Mouse (Mus musculus) midbrain, embryonic 16.5 days (tissue): ENCODE measurements around the gene Gpsm1. TPM values are rescaled to one million over a fixed set of nuclear protein-coding genes. Genes with fewer than 3 reads are reported as not detected.

ENCODE experiments used
- ATAC-seq: fragments of 200-750 bp; cut with Nextera tagmentation; 2 replicates; pipeline ENCODE4 v1.8.0; 2017; ENCODE audit warnings: moderate TSS enrichment
- H3K27ac ChIP-seq: fragments of 300-500 bp; sonication (generic); 2 replicates; pipeline ENCODE4 v1.5.1; 2014; ENCODE audit warnings: mild to moderate bottlenecking, low read length, mixed read lengths
- H3K27me3 ChIP-seq: fragments of 300-500 bp; sonication (generic); 2 replicates; pipeline ENCODE4 v1.6.1; 2014; ENCODE audit warnings: low read depth, low read length, mixed read lengths; ENCODE audit not compliant: control insufficient read depth, insufficient read depth
- H3K36me3 ChIP-seq: fragments of 300-500 bp; sonication (generic); 2 replicates; pipeline ENCODE4 v1.6.1; 2014; ENCODE audit warnings: mild to moderate bottlenecking, low read length, moderate library complexity, mixed read lengths; ENCODE audit not compliant: control insufficient read depth, insufficient read depth
- H3K4me1 ChIP-seq: fragments of 300-500 bp; sonication (generic); 2 replicates; pipeline ENCODE4 v1.6.1; 2014; ENCODE audit warnings: mild to moderate bottlenecking, low read length, mixed read lengths; ENCODE audit not compliant: control insufficient read depth, insufficient read depth
- H3K4me2 ChIP-seq: fragments of 300-500 bp; sonication (generic); 2 replicates; pipeline ENCODE4 v1.6.1; 2014; ENCODE audit warnings: mild to moderate bottlenecking, low read length, mixed read lengths
- H3K4me3 ChIP-seq: fragments of 300-500 bp; sonication (generic); 2 replicates; pipeline ENCODE4 v1.5.1; 2014; ENCODE audit warnings: low read depth, mild to moderate bottlenecking, low read length, moderate library complexity, mixed read lengths
- H3K9ac ChIP-seq: fragments of 300-500 bp; sonication (generic); 2 replicates; pipeline ENCODE4 v1.6.1; 2014; ENCODE audit warnings: low read depth, low read length, mixed read lengths
- H3K9me3 ChIP-seq: fragments of 300-500 bp; sonication (generic); replicated peaks from 2 replicates; pipeline ENCODE4 v1.6.1; 2014; ENCODE audit warnings: mild to moderate bottlenecking, low read length, mixed read lengths; ENCODE audit not compliant: control insufficient read depth, poor library complexity, severe bottlenecking
- WGBS: fragments of 180-500 bp; shearing (Covaris S2); extraction: QIAGEN DNeasy Blood & Tissue Kit; methylation state at CpG from one replicate; pipeline ENCODE4 v1.1.7; 2014; 5-methylcytosine and 5-hydroxymethylcytosine counted together
- polyA plus RNA-seq: library from polyadenylated mRNA; unstranded; fragments of >200 nt; fragmentation: Nextera tagmentation; extraction: Ambion mirVana; gene quantifications from 2 replicates; pipeline ENCODE4 v1.2.1, GENCODE M21; 2015

Gpsm1 gene
- polyA plus RNA-seq: 182 and 188 TPM in 2 replicates

- Histone ChIP-seq H3K9ac (peak within 1 kb of the TSS; percentile 99), H3K36me3 (no peaks in the 10 kb centered on the region; the same call in 1 of the 2 replicates), H3K4me3 (peak within 1 kb of the TSS; percentile 78), H3K4me1 (peaks cover 42% of the 10 kb centered on the region), H3K9me3 (no peaks in the 10 kb centered on the region), H3K4me2 (peak within 1 kb of the TSS; percentile 73), H3K27ac (peak within 1 kb of the TSS; percentile 98), H3K27me3 (no peaks in the 10 kb centered on the region)
- WGBS: under 1% methylated on average over 53 of the region's 66 CpGs
- ATAC-seq: peak; percentile 83
Observed at GRCm38 (mm10) chr2:26315072-26315924, at the start of gene Gpsm1. Gene Gpsm1 (plus strand): TSS chr2:26315515.

GRCm38 (mm10) chr2:26266066-26266742, 49.1 kb upstream of the Gpsm1 start:
- H3K27ac ChIP-seq: no peak overlapping the region
- WGBS: 92% methylated on average over 9 of the region's 10 CpGs
- H3K36me3 ChIP-seq: no peaks in the 10 kb centered on the region
- H3K4me1 ChIP-seq: no peaks in the 10 kb centered on the region
- ATAC-seq: no peak
- no peak overlapping the region for H3K4me3 ChIP-seq
- H3K9me3 ChIP-seq: no peaks in the 10 kb centered on the region
- H3K4me2 ChIP-seq: no peak overlapping the region
- H3K9ac ChIP-seq: no peak overlapping the region
- no peaks in the 10 kb centered on the region for H3K27me3 ChIP-seq

DNA sequence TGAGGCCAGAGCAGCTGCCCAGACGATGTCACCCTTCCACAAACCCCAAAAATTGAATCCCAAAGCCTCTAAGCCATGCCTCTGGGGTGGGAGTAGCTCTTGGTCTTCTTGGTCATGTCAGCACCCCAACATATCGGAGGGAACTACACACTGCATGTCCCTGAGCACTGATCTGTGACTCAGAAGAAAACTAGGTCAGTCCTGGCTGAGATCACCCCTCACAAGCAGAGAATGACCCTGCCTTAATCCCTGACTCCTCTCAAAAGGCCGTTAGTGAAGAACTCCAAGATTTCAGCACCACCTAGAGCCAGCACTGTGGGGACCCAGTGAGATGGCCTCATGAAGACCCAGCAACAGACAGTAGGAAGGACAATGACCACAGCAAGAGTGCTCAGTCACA, 47.1 kb upstream of the Gpsm1 start:
- H3K27ac ChIP-seq: no peak overlapping the region
- no peak overlapping the region for H3K4me2 ChIP-seq
- no peak for ATAC-seq
- H3K9ac ChIP-seq: no peak overlapping the region
- no peaks in the 10 kb centered on the region for H3K9me3 ChIP-seq
- no peaks in the 10 kb centered on the region for H3K36me3 ChIP-seq
- no peak overlapping the region for H3K4me3 ChIP-seq
- H3K4me1 ChIP-seq: no peaks in the 10 kb centered on the region
- WGBS: 57% methylated on average over 3 of the region's 3 CpGs
- no peaks in the 10 kb centered on the region for H3K27me3 ChIP-seq

DNA sequence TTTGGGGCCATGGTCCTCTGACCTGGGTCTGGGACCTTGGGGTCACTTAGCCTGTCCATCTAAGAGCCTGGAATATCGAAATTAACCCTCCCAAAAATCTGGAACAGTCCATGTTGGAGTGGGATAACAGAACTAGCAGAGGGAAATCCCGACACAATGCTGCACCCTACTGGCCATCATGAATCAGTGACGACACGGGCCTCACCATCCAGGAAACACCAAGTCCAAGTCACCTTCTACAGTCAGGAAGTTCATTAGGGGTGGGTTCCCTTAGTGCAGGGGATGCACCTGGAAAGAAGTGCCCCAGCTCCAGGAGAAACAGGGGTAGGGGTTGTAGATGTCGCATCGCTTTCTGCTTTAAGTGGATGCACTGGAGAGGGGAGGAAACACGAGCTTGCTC, 41.7 kb upstream of the Gpsm1 start:
- no peaks in the 10 kb centered on the region for H3K9me3 ChIP-seq
- WGBS: 16% methylated on average over 7 of the region's 7 CpGs

GRCm38 (mm10) chr2:26279712-26280111, 35.6 kb upstream of the Gpsm1 start:
- ATAC-seq: no peak
- H3K9ac ChIP-seq: no peak overlapping the region
- no peaks in the 10 kb centered on the region for H3K27me3 ChIP-seq
- H3K9me3 ChIP-seq: no peaks in the 10 kb centered on the region
- H3K27ac ChIP-seq: no peak overlapping the region
- whole genome bisulfite sequencing: 76% methylated on average over 3 of the region's 3 CpGs
- H3K4me1 ChIP-seq: no peaks in the 10 kb centered on the region
- no peaks in the 10 kb centered on the region for H3K36me3 ChIP-seq
- no peak overlapping the region for H3K4me3 ChIP-seq
- H3K4me2 ChIP-seq: no peak overlapping the region

More for the DNA sequence above, 41.7 kb upstream of the Gpsm1 start:
- Histone ChIP-seq H3K4me1 (no peaks in the 10 kb centered on the region), H3K27ac (no peak overlapping the region), H3K4me3 (no peak overlapping the region), H3K9ac (no peak overlapping the region), H3K27me3 (no peaks in the 10 kb centered on the region), H3K4me2 (no peak overlapping the region), H3K36me3 (no peaks in the 10 kb centered on the region)
- no peak for ATAC-seq

DNA sequence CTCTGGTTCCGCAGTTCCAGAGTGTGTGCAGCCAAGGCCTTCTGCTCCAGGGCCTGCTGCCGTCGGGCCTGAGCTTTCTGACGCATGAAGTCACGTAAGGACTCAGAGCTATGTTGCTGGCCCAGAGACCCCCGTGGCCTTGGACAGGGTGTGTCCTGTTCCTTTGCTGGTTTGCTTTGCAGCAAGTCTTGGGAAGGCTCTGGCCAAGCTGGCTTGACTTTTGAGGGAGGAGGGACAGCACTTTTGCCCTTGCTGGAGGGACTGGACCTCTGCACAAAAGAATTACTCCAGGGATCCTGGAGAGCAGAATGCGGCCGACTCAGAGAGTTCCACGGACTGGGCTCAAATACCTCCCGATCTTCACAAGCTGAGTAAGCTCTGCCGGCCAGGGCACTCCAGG, 34.7 kb upstream of the Gpsm1 start:
- H3K36me3 ChIP-seq: no peaks in the 10 kb centered on the region
- no peak overlapping the region for H3K4me3 ChIP-seq
- ATAC-seq: no peak
- 78% methylated on average over 11 of the region's 11 CpGs for WGBS
- H3K4me2 ChIP-seq: no peak overlapping the region
- no peak overlapping the region for H3K27ac ChIP-seq
- H3K27me3 ChIP-seq: no peaks in the 10 kb centered on the region
- no peaks in the 10 kb centered on the region for H3K9me3 ChIP-seq
- H3K4me1 ChIP-seq: no peaks in the 10 kb centered on the region
- H3K9ac ChIP-seq: no peak overlapping the region

DNA sequence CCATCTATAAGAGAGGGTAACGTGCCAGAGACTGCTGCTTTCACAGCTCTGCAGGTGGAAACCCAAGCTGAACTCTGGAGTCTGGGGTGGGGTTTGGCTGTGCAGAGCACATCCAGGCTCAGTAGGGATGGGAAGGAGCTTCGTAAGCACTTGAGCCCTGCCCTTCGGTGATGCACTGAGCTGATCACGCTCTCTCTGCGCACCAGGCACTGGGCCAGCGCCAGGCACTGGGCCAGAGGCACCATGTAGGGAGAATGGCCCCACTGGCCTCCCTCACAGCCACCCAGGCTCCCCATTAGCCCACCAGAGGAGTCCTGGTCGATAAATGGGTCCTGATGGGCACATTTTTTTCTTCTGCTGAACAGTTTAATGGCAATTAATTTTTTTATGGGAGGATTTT, 29.5 kb upstream of the Gpsm1 start:
- Histone ChIP-seq H3K4me1 (no peaks in the 10 kb centered on the region), H3K4me3 (no peak overlapping the region), H3K36me3 (no peaks in the 10 kb centered on the region), H3K27me3 (no peaks in the 10 kb centered on the region), H3K4me2 (no peak overlapping the region), H3K9ac (no peak overlapping the region), H3K9me3 (no peaks in the 10 kb centered on the region), H3K27ac (peak overlapping the region; percentile 7; the same call in 1 of the 2 replicates)
- no peak for ATAC-seq
- 60% methylated on average over 7 of the region's 7 CpGs for WGBS

- H3K27me3 ChIP-seq: no peaks in the 10 kb centered on the region
- 86% methylated on average over 7 of the region's 7 CpGs for WGBS
- no peak overlapping the region for H3K9ac ChIP-seq
- H3K9me3 ChIP-seq: no peaks in the 10 kb centered on the region
- no peak overlapping the region for H3K4me3 ChIP-seq
- no peak overlapping the region for H3K4me2 ChIP-seq
- no peaks in the 10 kb centered on the region for H3K36me3 ChIP-seq
- H3K4me1 ChIP-seq: no peaks in the 10 kb centered on the region
- H3K27ac ChIP-seq: no peak overlapping the region
- no peak for ATAC-seq
Observed at GRCm38 (mm10) chr2:26286391-26286790, 28.9 kb upstream of the Gpsm1 start.

DNA sequence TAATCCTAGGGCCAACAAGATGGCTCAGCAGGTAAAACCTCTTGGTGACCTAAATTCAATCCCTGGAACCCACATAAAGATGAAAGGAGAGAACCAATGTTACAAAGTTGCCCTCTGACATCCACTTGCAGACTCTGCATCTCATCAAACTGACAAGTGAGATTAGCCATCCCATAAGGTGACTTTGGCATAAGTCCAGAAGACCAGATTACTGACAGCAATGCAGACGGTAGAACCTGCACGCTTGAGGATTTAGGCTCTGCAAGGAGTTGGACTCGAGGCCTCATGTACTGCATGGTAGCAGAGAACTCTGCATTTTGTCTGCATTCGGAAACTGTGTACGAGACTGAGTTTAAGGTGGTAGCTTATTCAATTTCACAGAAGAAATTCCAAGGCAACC, 25.2 kb upstream of the Gpsm1 start:
- no peak for ATAC-seq
- Histone ChIP-seq H3K36me3 (no peaks in the 10 kb centered on the region), H3K27ac (no peak overlapping the region), H3K4me2 (no peak overlapping the region), H3K27me3 (no peaks in the 10 kb centered on the region), H3K4me1 (no peaks in the 10 kb centered on the region), H3K4me3 (no peak overlapping the region), H3K9ac (no peak overlapping the region), H3K9me3 (no peaks in the 10 kb centered on the region)
- 79% methylated on average over 5 of the region's 5 CpGs for WGBS
